Mouse (Mus musculus): ENCODE results near the gene Slc24a2. TPM values are rescaled to one million over a fixed set of nuclear protein-coding genes. Genes with fewer than 3 reads are reported as not detected.

Slc24a2 gene
- polyA plus RNA-seq, 1 experiment from 2014 or later = not detected

DNA sequence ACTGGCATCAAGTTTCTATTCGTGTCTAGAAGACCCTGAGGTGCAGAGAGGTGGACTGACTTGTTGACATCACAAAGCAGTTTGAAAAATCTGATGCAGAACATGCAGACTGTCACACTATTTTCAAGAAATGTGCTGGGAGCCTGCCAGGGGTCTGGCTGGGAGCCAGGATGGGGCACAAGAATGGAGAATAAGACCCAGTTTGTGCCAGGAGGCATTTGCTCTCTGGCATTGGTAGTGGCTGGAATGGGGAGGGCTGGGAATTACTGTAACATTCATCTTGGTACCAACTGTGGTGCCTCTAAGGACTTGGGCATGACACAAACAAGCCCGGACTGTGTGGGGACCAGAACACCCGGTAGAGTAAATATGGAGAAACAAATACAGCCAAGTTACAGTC is 89.4 kb downstream of the Slc24a2 start:
- no peak for ATAC-seq (ENCODE audit: low read depth)
- Histone ChIP-seq H3K36me3 (ENCODE audit: control insufficient read depth, insufficient read depth) (no peaks in the 10 kb centered on the region), H3K4me2 (ENCODE audit: low read depth, low read length) (no peak overlapping the region), H3K9ac (ENCODE audit: low read depth, low read length) (no peak overlapping the region), H3K4me1 (ENCODE audit: control insufficient read depth, low read depth, low read length) (no peaks in the 10 kb centered on the region), H3K27ac (ENCODE audit: low read length) (no peak overlapping the region), H3K4me3 (ENCODE audit: low read depth, low read length) (no peak overlapping the region), H3K9me3 (replicated peaks; ENCODE audit: control insufficient read depth, low read length) (no peaks in the 10 kb centered on the region), H3K27me3 (ENCODE audit: control insufficient read depth, insufficient read depth, low read depth, low read length) (no peaks in the 10 kb centered on the region)
- 57% methylated on average over 3 of the region's 3 CpGs for WGBS (ENCODE audit: insufficient replicate concordance)

DNA sequence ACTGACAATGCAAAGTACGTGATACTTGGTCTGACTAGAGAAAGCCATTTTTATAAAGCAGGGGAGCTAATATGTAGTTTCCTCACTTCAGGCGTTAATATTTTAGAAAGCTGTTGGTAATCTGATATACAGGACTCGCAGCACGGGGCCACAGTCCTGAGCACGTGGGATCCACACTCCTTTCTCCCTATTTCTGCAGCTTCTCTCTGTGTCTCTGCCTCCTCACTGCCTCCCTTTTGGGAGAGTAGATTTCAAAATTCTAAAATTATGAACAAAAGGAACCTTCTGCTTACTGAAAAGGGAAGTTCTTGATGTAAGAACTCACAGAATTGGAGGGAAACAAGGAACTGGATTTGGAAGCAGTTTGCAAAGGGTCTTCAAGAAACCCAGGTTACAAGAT is 97.8 kb downstream of the Slc24a2 start:
- Histone ChIP-seq H3K9ac (ENCODE audit: low read depth, low read length) (no peak overlapping the region), H3K27me3 (ENCODE audit: control insufficient read depth, insufficient read depth, low read depth, low read length) (no peaks in the 10 kb centered on the region), H3K4me1 (ENCODE audit: control insufficient read depth, low read depth, low read length) (no peaks in the 10 kb centered on the region), H3K27ac (ENCODE audit: low read length) (no peak overlapping the region), H3K4me2 (ENCODE audit: low read depth, low read length) (no peak overlapping the region), H3K4me3 (ENCODE audit: low read depth, low read length) (no peak overlapping the region), H3K36me3 (ENCODE audit: control insufficient read depth, insufficient read depth) (no peaks in the 10 kb centered on the region), H3K9me3 (replicated peaks; ENCODE audit: control insufficient read depth, low read length) (no peaks in the 10 kb centered on the region)
- ATAC-seq (ENCODE audit: low read depth) = no peak
- WGBS (ENCODE audit: insufficient replicate concordance) = 52% methylated on average over 5 of the region's 5 CpGs

DNA sequence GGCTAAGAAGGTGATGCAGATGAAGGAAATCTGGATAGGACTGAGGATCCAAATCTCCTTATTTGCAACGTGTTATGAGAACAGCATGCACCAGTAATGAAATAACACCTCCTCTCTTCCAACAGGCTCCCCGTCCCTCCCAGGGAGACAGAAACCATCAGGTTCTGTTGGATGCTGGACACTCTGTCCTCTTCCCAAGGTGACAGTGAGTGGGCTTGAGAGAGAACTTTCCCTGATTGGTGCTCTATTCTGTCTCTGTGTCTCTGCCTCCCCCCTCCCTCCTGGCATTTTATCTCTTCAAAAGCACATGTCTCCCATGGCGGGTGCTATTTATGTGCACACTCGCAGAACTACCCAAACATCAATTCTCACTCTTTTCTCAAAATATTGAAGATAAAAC is 103.5 kb downstream of the Slc24a2 start:
- H3K36me3 ChIP-seq (ENCODE audit: control insufficient read depth, insufficient read depth) = no peaks in the 10 kb centered on the region
- H3K4me3 ChIP-seq (ENCODE audit: low read depth, low read length) = no peak overlapping the region
- H3K9ac ChIP-seq (ENCODE audit: low read depth, low read length) = no peak overlapping the region
- no peak overlapping the region for H3K27ac ChIP-seq (ENCODE audit: low read length)
- H3K4me1 ChIP-seq (ENCODE audit: control insufficient read depth, low read depth, low read length) = no peaks in the 10 kb centered on the region
- H3K27me3 ChIP-seq (ENCODE audit: control insufficient read depth, insufficient read depth, low read depth, low read length) = no peaks in the 10 kb centered on the region
- no peak overlapping the region for H3K4me2 ChIP-seq (ENCODE audit: low read depth, low read length)
- ATAC-seq (ENCODE audit: low read depth) = no peak
- 57% methylated on average over 4 of the region's 4 CpGs for WGBS (ENCODE audit: insufficient replicate concordance)
- H3K9me3 ChIP-seq (replicated peaks; ENCODE audit: control insufficient read depth, low read length) = no peaks in the 10 kb centered on the region

DNA sequence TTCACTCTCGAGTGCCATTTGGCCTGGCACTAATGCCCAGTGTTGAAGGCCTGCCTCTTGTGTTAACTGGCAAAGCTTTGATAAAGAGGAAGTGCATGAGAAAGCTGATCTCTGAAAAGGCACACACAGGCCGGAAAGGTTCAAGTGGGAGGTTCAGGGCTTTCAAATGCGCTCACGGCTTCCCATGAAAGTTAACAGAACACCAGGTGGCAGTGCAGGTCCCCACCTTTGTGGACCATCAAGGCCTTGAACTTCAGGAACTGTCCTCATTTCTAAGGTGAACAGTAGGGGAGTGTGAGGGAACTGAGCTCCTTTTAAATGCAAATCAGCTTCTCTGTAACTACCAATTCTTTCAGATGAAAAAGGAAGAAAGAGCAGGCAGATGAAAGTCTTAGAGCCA is 110.5 kb downstream of the Slc24a2 start:
- no peaks in the 10 kb centered on the region for H3K27me3 ChIP-seq (ENCODE audit: control insufficient read depth, insufficient read depth, low read depth, low read length)
- no peak for ATAC-seq (ENCODE audit: low read depth)
- no peaks in the 10 kb centered on the region for H3K4me1 ChIP-seq (ENCODE audit: control insufficient read depth, low read depth, low read length)
- H3K9ac ChIP-seq (ENCODE audit: low read depth, low read length) = no peak overlapping the region
- H3K9me3 ChIP-seq (replicated peaks; ENCODE audit: control insufficient read depth, low read length) = no peaks in the 10 kb centered on the region
- no peak overlapping the region for H3K4me2 ChIP-seq (ENCODE audit: low read depth, low read length)
- 26% methylated on average over 4 of the region's 4 CpGs for WGBS (ENCODE audit: insufficient replicate concordance)
- no peak overlapping the region for H3K4me3 ChIP-seq (ENCODE audit: low read depth, low read length)
- no peak overlapping the region for H3K27ac ChIP-seq (ENCODE audit: low read length)
- H3K36me3 ChIP-seq (ENCODE audit: control insufficient read depth, insufficient read depth) = no peaks in the 10 kb centered on the region

DNA sequence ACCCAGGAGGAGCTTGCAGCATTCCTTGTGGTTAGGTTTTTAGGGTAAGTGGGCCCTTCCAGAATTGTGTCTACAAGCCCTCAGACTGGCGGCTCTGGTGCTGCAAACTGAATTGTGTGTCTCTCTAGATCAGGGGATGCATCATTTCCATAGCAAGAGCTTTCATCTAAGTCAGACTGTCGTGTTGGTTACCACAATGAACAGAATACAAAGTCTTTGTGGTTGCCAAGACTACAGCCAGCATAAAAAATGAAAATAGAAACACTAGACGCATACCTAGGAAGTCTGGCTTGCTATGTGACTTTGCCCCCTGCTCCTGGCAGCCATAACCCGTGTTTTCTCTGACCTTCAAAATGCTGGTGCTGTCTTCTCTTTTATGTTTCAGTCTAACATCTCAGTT is 114.6 kb downstream of the Slc24a2 start:
- H3K9ac ChIP-seq (ENCODE audit: low read depth, low read length) = no peak overlapping the region
- H3K27me3 ChIP-seq (ENCODE audit: control insufficient read depth, insufficient read depth, low read depth, low read length) = no peaks in the 10 kb centered on the region
- H3K27ac ChIP-seq (ENCODE audit: low read length) = no peak overlapping the region
- no peaks in the 10 kb centered on the region for H3K4me1 ChIP-seq (ENCODE audit: control insufficient read depth, low read depth, low read length)
- no peak overlapping the region for H3K4me2 ChIP-seq (ENCODE audit: low read depth, low read length)
- WGBS (ENCODE audit: insufficient replicate concordance) = 32% methylated on average over 4 of the region's 4 CpGs
- ATAC-seq (ENCODE audit: low read depth) = no peak
- H3K9me3 ChIP-seq (replicated peaks; ENCODE audit: control insufficient read depth, low read length) = no peaks in the 10 kb centered on the region
- no peaks in the 10 kb centered on the region for H3K36me3 ChIP-seq (ENCODE audit: control insufficient read depth, insufficient read depth)
- H3K4me3 ChIP-seq (ENCODE audit: low read depth, low read length) = no peak overlapping the region

DNA sequence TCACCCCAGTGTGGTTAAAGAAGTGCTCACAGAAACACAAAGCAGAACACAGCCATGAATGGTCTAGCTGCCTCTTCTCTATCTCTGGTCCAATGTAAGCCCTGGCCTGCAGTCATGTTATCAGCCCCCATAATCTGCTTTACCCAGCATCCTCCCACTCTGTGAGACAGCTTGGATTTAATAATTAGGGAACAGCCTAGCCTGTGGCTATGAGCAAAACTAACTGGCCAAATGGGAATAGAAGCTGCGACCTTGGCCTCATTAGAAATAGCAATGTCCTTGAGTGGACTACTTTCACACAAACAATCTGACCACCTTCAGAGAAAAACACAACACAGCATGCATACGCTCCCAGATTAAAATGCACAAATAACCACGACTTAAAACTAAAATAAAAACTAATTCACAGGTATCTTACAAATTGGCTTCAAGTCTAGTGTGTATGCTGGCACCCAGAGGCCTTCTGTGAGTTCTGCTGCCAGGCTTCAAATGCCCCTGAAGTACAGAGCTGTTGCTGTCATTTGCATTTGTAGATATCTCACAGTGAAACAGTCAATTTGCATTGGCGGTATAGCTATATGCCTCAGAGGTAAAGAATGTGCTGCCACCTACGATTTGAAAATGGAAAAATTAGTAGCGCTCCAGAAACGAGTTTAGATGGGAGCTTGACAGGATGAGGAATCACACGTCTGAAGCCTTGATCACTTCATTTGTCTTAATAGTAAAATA is 120.8 kb downstream of the Slc24a2 start:
- Histone ChIP-seq H3K9me3 (replicated peaks; ENCODE audit: control insufficient read depth, low read length) (no peaks in the 10 kb centered on the region), H3K4me1 (ENCODE audit: control insufficient read depth, low read depth, low read length) (no peaks in the 10 kb centered on the region), H3K27ac (ENCODE audit: low read length) (no peak overlapping the region), H3K9ac (ENCODE audit: low read depth, low read length) (no peak overlapping the region), H3K36me3 (ENCODE audit: control insufficient read depth, insufficient read depth) (no peaks in the 10 kb centered on the region), H3K27me3 (ENCODE audit: control insufficient read depth, insufficient read depth, low read depth, low read length) (no peaks in the 10 kb centered on the region), H3K4me2 (ENCODE audit: low read depth, low read length) (no peak overlapping the region), H3K4me3 (ENCODE audit: low read depth, low read length) (no peak overlapping the region)
- WGBS (ENCODE audit: insufficient replicate concordance) = 67% methylated on average over 8 of the region's 8 CpGs
- ATAC-seq (ENCODE audit: low read depth) = no peak

DNA sequence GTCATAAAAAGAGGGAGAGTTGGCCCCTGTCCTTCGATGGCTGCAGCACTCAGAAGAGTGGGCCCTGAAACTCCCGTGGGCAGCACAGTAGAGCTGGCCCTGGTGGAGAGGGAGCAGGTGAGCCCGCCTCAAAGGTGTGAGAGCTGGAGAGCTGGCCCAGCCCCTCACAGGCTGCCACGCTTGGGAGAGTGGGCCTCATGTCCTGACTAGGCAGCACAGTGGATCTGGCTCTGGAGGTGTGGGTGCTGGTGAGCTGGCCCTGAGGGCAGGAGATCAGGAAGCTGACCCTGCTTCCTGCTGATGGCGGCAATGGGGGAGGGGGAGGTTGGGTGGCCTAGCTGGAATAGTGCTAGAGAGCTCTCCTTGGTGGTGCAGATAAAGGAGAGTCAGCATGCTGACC is 129.3 kb downstream of the Slc24a2 start:
- no peak overlapping the region for H3K27ac ChIP-seq (ENCODE audit: low read length)
- no peaks in the 10 kb centered on the region for H3K4me1 ChIP-seq (ENCODE audit: control insufficient read depth, low read depth, low read length)
- no peak overlapping the region for H3K4me2 ChIP-seq (ENCODE audit: low read depth, low read length)
- no peaks in the 10 kb centered on the region for H3K9me3 ChIP-seq (replicated peaks; ENCODE audit: control insufficient read depth, low read length)
- no peak for ATAC-seq (ENCODE audit: low read depth)
- no peak overlapping the region for H3K9ac ChIP-seq (ENCODE audit: low read depth, low read length)
- 38% methylated on average over 5 of the region's 5 CpGs for WGBS (ENCODE audit: insufficient replicate concordance)
- H3K27me3 ChIP-seq (ENCODE audit: control insufficient read depth, insufficient read depth, low read depth, low read length) = no peaks in the 10 kb centered on the region
- no peak overlapping the region for H3K4me3 ChIP-seq (ENCODE audit: low read depth, low read length)
- H3K36me3 ChIP-seq (ENCODE audit: control insufficient read depth, insufficient read depth) = no peaks in the 10 kb centered on the region

DNA sequence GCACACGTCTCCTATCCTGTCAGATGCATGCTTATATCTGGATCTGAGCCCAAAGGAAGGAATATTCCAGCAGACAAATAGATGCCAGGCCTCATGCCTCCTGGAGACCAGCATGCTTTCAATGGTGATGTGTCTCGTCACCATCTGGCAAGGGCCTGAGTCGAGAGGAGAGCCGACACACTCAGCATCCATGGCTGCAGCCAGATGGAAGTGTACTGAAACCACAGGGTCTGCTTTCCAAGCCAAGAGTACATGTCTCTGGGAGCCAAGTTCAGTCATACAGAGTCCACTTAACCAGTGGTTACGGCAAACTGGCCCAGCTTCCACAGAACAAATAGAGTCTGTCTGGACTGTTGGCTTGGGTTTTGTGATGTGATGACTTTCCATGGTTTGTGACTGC is 134.1 kb downstream of the Slc24a2 start:
- Histone ChIP-seq H3K4me2 (ENCODE audit: low read depth, low read length) (no peak overlapping the region), H3K36me3 (ENCODE audit: control insufficient read depth, insufficient read depth) (no peaks in the 10 kb centered on the region), H3K27ac (ENCODE audit: low read length) (no peak overlapping the region), H3K9me3 (replicated peaks; ENCODE audit: control insufficient read depth, low read length) (no peaks in the 10 kb centered on the region), H3K9ac (ENCODE audit: low read depth, low read length) (no peak overlapping the region), H3K4me3 (ENCODE audit: low read depth, low read length) (no peak overlapping the region), H3K4me1 (ENCODE audit: control insufficient read depth, low read depth, low read length) (no peaks in the 10 kb centered on the region), H3K27me3 (ENCODE audit: control insufficient read depth, insufficient read depth, low read depth, low read length) (no peaks in the 10 kb centered on the region)
- 65% methylated on average over 5 of the region's 5 CpGs for WGBS (ENCODE audit: insufficient replicate concordance)
- no peak for ATAC-seq (ENCODE audit: low read depth)

DNA sequence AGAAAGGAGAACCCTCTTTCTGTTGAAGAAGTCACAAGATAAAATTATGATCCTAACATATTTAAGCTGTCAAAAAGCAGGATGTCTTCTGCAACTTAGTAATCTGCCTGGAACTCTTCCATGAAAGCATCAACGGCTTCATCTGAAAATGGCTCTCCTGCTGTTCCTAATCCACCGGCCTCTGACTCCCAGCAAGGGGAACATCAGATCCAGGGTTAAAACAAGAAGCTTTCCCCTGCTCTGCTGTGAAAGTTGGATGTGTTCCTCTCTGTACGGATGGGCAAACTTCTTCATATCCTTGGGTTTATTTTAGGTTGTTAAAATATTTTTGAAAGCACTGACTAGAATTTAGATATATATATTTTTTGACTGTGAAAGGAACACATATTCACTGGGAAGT is 136.7 kb downstream of the Slc24a2 start:
- WGBS (ENCODE audit: insufficient replicate concordance) = 62% methylated on average over 3 of the region's 3 CpGs
- Histone ChIP-seq H3K9ac (ENCODE audit: low read depth, low read length) (no peak overlapping the region), H3K4me1 (ENCODE audit: control insufficient read depth, low read depth, low read length) (no peaks in the 10 kb centered on the region), H3K4me2 (ENCODE audit: low read depth, low read length) (no peak overlapping the region), H3K27ac (ENCODE audit: low read length) (no peak overlapping the region), H3K27me3 (ENCODE audit: control insufficient read depth, insufficient read depth, low read depth, low read length) (no peaks in the 10 kb centered on the region), H3K9me3 (replicated peaks; ENCODE audit: control insufficient read depth, low read length) (no peaks in the 10 kb centered on the region), H3K36me3 (ENCODE audit: control insufficient read depth, insufficient read depth) (no peaks in the 10 kb centered on the region), H3K4me3 (ENCODE audit: low read depth, low read length) (no peak overlapping the region)
- no peak for ATAC-seq (ENCODE audit: low read depth)
